Mouse (Mus musculus) T-cell, adult 2 months (primary cell): ENCODE results near the gene Zfp146.
A peak's percentile ranks its signal among the peaks of the same experiment; 100 is the strongest.
"Not testable (repeated sequence)": the region's sequence is repeated elsewhere in the genome, so short reads cannot be mapped to it uniquely, and the experiment has no call there.

Experiments
- DNase-seq: peaks from one replicate; pipeline ENCODE4 v3.0.0; 2022; ENCODE audit warnings: low spot score

The Zfp146 gene

GRCm38 (mm10) chr7:30121308-30122187, 48.0 kb downstream of the Zfp146 start, which contains the start of gene Zfp382:
TSS of gene Zfp382 (plus strand) at chr7:30121942.
- DNase-seq = peak; percentile 88

GRCm38 (mm10) chr7:30117935-30118334, 51.6 kb downstream of the Zfp146 start:
- DNase-seq = not testable (repeated sequence)

- DNase-seq = no peak
Observed at GRCm38 (mm10) chr7:30116076-30116475, 53.5 kb downstream of the Zfp146 start.
